Mouse (Mus musculus) G1E (cell line): Measurements from ENCODE around the gene Pabpc1l.

Experiments used
- CTCF ChIP-seq: IDR thresholded peaks from 2 replicates; pipeline ENCODE4 v1.5.1; 2012; ENCODE audit warnings: low read depth, low read length, inconsistent platforms, mixed read lengths
- GATA1 ChIP-seq: IDR thresholded peaks from 2 replicates; pipeline ENCODE4 v1.6.1; 2012; ENCODE audit warnings: borderline replicate concordance, low read length, inconsistent platforms, mixed read lengths
- GATA2 ChIP-seq: IDR thresholded peaks from 2 replicates; pipeline ENCODE4 v1.6.1; 2012; ENCODE audit warnings: low read depth, low read length, inconsistent platforms, borderline replicate concordance
- POLR2AphosphoS5 ChIP-seq: IDR thresholded peaks from 2 replicates; pipeline ENCODE4 v1.6.1; 2012; ENCODE audit warnings: low read depth, low read length, inconsistent platforms; ENCODE audit not compliant: insufficient replicate concordance
- TAL1 ChIP-seq: conservative IDR thresholded peaks from 2 replicates; pipeline ENCODE4 v1.6.1; 2012; ENCODE audit warnings: low read depth, low read length, inconsistent platforms, mixed read lengths

DNA sequence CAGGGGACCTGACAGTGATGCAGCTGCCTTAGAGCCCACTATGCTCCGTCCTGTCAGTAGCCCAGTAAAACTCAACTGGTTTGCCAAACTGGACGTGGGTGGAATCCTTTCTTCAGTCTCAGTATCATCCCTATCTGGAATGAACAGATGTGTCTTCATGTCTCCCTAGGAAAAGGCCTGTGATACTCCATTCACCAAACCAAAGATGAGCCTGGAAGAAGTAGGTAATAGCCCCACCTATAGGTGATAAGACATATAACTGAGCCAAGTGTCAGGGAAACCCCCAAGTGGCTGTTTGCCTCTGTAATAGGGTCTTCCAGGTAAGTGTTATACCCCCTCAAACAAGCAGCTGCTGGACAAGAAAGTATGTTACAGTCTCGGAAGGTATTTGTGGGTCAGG is 6.3 kb upstream of the Pabpc1l start:
- TF ChIP-seq CTCF (no peak), POLR2AphosphoS5 (no peak), TAL1 (no peak), GATA1 (no peak), GATA2 (no peak)
